Mouse (Mus musculus) hindbrain, embryonic 11.5 days (tissue): ENCODE measurements around the gene Npvf. TPM values are rescaled to one million over a fixed set of nuclear protein-coding genes. Genes with fewer than 3 reads are reported as not detected.

Experiments used
- ATAC-seq: fragments of 200-750 bp; cut with Nextera tagmentation; 2 replicates; pipeline ENCODE4 v1.8.0; 2017; ENCODE audit warnings: mild to moderate bottlenecking, moderate TSS enrichment, moderate library complexity; ENCODE audit not compliant: low FRiP score
- DNase-seq: peaks from one replicate; pipeline ENCODE4 v3.0.0-alpha.2; 2015; ENCODE audit warnings: low spot score
- H3K27ac ChIP-seq: fragments of 300-500 bp; sonication (generic); 2 replicates; pipeline ENCODE4 v1.5.1; 2014; ENCODE audit warnings: mild to moderate bottlenecking, low read depth, low read length
- H3K27me3 ChIP-seq: fragments of 300-500 bp; sonication (generic); 2 replicates; pipeline ENCODE4 v1.6.1; 2014; ENCODE audit warnings: mild to moderate bottlenecking, low read length, moderate library complexity, mixed read lengths; ENCODE audit not compliant: control insufficient read depth, insufficient read depth
- H3K36me3 ChIP-seq: fragments of 300-500 bp; sonication (generic); 2 replicates; pipeline ENCODE4 v1.6.1; 2014; ENCODE audit warnings: mild to moderate bottlenecking, low read length, moderate library complexity, mixed read lengths; ENCODE audit not compliant: control insufficient read depth, insufficient read depth
- H3K4me1 ChIP-seq: fragments of 300-500 bp; sonication (generic); replicated peaks from 2 replicates; pipeline ENCODE4 v1.6.1; 2014; ENCODE audit warnings: low read length, mixed read lengths; ENCODE audit not compliant: control insufficient read depth, insufficient read depth
- H3K4me2 ChIP-seq: fragments of 300-500 bp; sonication (generic); replicated peaks from 2 replicates; pipeline ENCODE4 v1.6.1; 2014; ENCODE audit warnings: mild to moderate bottlenecking, low read depth, low read length
- H3K4me3 ChIP-seq: fragments of 300-500 bp; sonication (generic); 2 replicates; pipeline ENCODE4 v1.5.1; 2014; ENCODE audit warnings: low read depth, low read length
- H3K9ac ChIP-seq: fragments of 300-500 bp; sonication (generic); 2 replicates; pipeline ENCODE4 v1.6.1; 2014; ENCODE audit warnings: low read depth, low read length
- H3K9me3 ChIP-seq: fragments of 300-500 bp; sonication (generic); 2 replicates; pipeline ENCODE4 v1.6.1; 2016; ENCODE audit warnings: low read length; ENCODE audit not compliant: control insufficient read depth
- WGBS: fragments of 180-500 bp; shearing (Covaris S2); extraction: QIAGEN DNeasy Blood & Tissue Kit; methylation state at CpG from one replicate; pipeline ENCODE4 v1.1.7; 2014; 5-methylcytosine and 5-hydroxymethylcytosine counted together
- polyA plus RNA-seq: library from polyadenylated mRNA; unstranded; fragments of >200 nt; fragmentation: Nextera tagmentation; extraction: Ambion mirVana; gene quantifications from 2 replicates; pipeline ENCODE4 v1.2.1, GENCODE M21; 2014

The Npvf gene
- polyA plus RNA-seq, 1 experiment from 2014 or later = not detected

GRCm38 (mm10) chr6:50666937-50667336 lies 12.7 kb upstream of the Npvf start:
- Histone ChIP-seq H3K4me1 (no peaks in the 10 kb centered on the region), H3K4me2 (no peak overlapping the region), H3K36me3 (no peaks in the 10 kb centered on the region), H3K27me3 (no peaks in the 10 kb centered on the region), H3K9ac (no peak overlapping the region), H3K27ac (no peak overlapping the region), H3K4me3 (no peak overlapping the region), H3K9me3 (no peaks in the 10 kb centered on the region)
- 73% methylated on average over 5 of the region's 5 CpGs for WGBS
- no peak for DNase-seq
- no peak for ATAC-seq

- no peak for DNase-seq
- no peaks in the 10 kb centered on the region for H3K27me3 ChIP-seq
- 83% methylated on average over 3 of the region's 3 CpGs for WGBS
- no peak overlapping the region for H3K4me2 ChIP-seq
- no peaks in the 10 kb centered on the region for H3K9me3 ChIP-seq
- H3K27ac ChIP-seq = no peak overlapping the region
- H3K4me1 ChIP-seq = no peaks in the 10 kb centered on the region
- no peak for ATAC-seq
- no peak overlapping the region for H3K9ac ChIP-seq
- no peaks in the 10 kb centered on the region for H3K36me3 ChIP-seq
- no peak overlapping the region for H3K4me3 ChIP-seq
These were observed 10.8 kb upstream of the Npvf start for GRCm38 (mm10) chr6:50665020-50665419.

GRCm38 (mm10) chr6:50664193-50664592 lies 10.0 kb upstream of the Npvf start:
- 90% methylated on average over 3 of the region's 3 CpGs for WGBS
- Histone ChIP-seq H3K9me3 (no peaks in the 10 kb centered on the region), H3K9ac (no peak overlapping the region), H3K27me3 (no peaks in the 10 kb centered on the region), H3K4me3 (no peak overlapping the region), H3K4me1 (no peaks in the 10 kb centered on the region), H3K27ac (no peak overlapping the region), H3K4me2 (no peak overlapping the region), H3K36me3 (no peaks in the 10 kb centered on the region)
- no peak for DNase-seq
- no peak for ATAC-seq

GRCm38 (mm10) chr6:50662925-50663583 lies 8.8 kb upstream of the Npvf start:
- Histone ChIP-seq H3K9me3 (no peaks in the 10 kb centered on the region), H3K9ac (no peak overlapping the region), H3K36me3 (no peaks in the 10 kb centered on the region), H3K27ac (no peak overlapping the region), H3K4me1 (no peaks in the 10 kb centered on the region), H3K27me3 (no peaks in the 10 kb centered on the region), H3K4me3 (no peak overlapping the region), H3K4me2 (no peak overlapping the region)
- WGBS = 78% methylated on average over 12 of the region's 12 CpGs
- ATAC-seq (no peak), DNase-seq (no peak)

- ATAC-seq = no peak
- H3K9me3 ChIP-seq = no peaks in the 10 kb centered on the region
- H3K27ac ChIP-seq = no peak overlapping the region
- H3K9ac ChIP-seq = no peak overlapping the region
- H3K4me3 ChIP-seq = no peak overlapping the region
- no peak overlapping the region for H3K4me2 ChIP-seq
- no peaks in the 10 kb centered on the region for H3K27me3 ChIP-seq
- H3K36me3 ChIP-seq = no peaks in the 10 kb centered on the region
- WGBS = 73% methylated on average over 7 of the region's 7 CpGs
- DNase-seq = no peak
- no peaks in the 10 kb centered on the region for H3K4me1 ChIP-seq
These were observed 7.5 kb upstream of the Npvf start for GRCm38 (mm10) chr6:50661729-50662128.

- H3K27ac ChIP-seq = no peak overlapping the region
- no peaks in the 10 kb centered on the region for H3K4me1 ChIP-seq
- no peak overlapping the region for H3K9ac ChIP-seq
These were observed 4.2 kb upstream of the Npvf start for GRCm38 (mm10) chr6:50658466-50658865.

GRCm38 (mm10) chr6:50658018-50658417 lies 3.8 kb upstream of the Npvf start:
- H3K27ac ChIP-seq = no peak overlapping the region
- H3K9ac ChIP-seq = no peak overlapping the region
- H3K27me3 ChIP-seq = no peaks in the 10 kb centered on the region
- H3K36me3 ChIP-seq = no peaks in the 10 kb centered on the region
- ATAC-seq = no peak
- no peaks in the 10 kb centered on the region for H3K9me3 ChIP-seq
- DNase-seq = no peak
- H3K4me2 ChIP-seq = no peak overlapping the region
- no peak overlapping the region for H3K4me3 ChIP-seq
- whole genome bisulfite sequencing = 90% methylated on average over 5 of the region's 5 CpGs
- no peaks in the 10 kb centered on the region for H3K4me1 ChIP-seq

More at GRCm38 (mm10) chr6:50658466-50658865, 4.2 kb upstream of the Npvf start:
- Histone ChIP-seq H3K9me3 (no peaks in the 10 kb centered on the region), H3K27me3 (no peaks in the 10 kb centered on the region), H3K36me3 (no peaks in the 10 kb centered on the region), H3K4me3 (no peak overlapping the region), H3K4me2 (no peak overlapping the region)
- WGBS = 90% methylated on average over 3 of the region's 3 CpGs
- DNase-seq = no peak
- no peak for ATAC-seq

GRCm38 (mm10) chr6:50656426-50656825 lies 2.2 kb upstream of the Npvf start:
- Histone ChIP-seq H3K27me3 (no peaks in the 10 kb centered on the region), H3K27ac (no peak overlapping the region), H3K4me2 (no peak overlapping the region), H3K9ac (no peak overlapping the region), H3K9me3 (no peaks in the 10 kb centered on the region), H3K36me3 (no peaks in the 10 kb centered on the region), H3K4me1 (no peaks in the 10 kb centered on the region), H3K4me3 (no peak overlapping the region)
- ATAC-seq (no peak), DNase-seq (no peak)
- WGBS = 93% methylated on average over 1 of the region's 1 CpGs

GRCm38 (mm10) chr6:50655925-50656324 lies 1.7 kb upstream of the Npvf start:
- H3K36me3 ChIP-seq = no peaks in the 10 kb centered on the region
- no peak overlapping the region for H3K4me3 ChIP-seq
- DNase-seq (no peak), ATAC-seq (no peak)
- H3K9me3 ChIP-seq = no peaks in the 10 kb centered on the region
- no peaks in the 10 kb centered on the region for H3K27me3 ChIP-seq
- H3K9ac ChIP-seq = no peak overlapping the region
- no peak overlapping the region for H3K27ac ChIP-seq
- no peak overlapping the region for H3K4me2 ChIP-seq
- H3K4me1 ChIP-seq = no peaks in the 10 kb centered on the region
- WGBS = 84% methylated on average over 3 of the region's 3 CpGs
